Mouse (Mus musculus) liver, embryonic 14.5 days (tissue): ENCODE data around the gene Lekr1.

ENCODE experiments used
- CTCF ChIP-seq: IDR thresholded peaks from 2 replicates; pipeline ENCODE4 v1.5.1; 2016; ENCODE audit warnings: antibody characterized with exemption, low read depth, control low read depth
- EP300 ChIP-seq: IDR thresholded peaks from 2 replicates; pipeline ENCODE4 v1.6.1; 2016; ENCODE audit warnings: antibody characterized with exemption, low read depth

DNA sequence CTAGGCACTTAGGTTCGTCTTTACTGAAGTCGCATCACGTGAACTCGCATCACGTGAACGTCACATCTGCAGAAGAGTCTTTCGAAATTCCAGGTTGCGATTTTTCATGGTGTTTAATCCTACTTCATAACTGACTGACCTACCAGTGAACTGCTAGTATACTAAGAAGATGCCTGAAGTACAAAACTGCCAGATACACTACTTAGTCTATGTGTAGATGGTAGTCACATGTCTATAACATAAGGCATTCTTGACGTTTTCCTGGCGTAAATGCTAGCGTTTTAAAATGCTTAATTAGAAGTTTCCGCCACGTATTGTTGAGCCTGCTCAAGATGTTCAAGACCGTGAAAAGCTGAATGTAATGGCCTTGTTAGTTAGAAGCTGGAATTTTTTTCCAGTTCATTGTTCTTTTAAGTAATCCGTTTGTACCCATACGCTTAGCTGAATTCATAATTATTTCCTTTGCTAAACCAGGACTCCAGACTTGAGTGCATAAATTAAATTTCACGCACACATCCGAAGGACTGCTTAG is 7.9 kb upstream of the Lekr1 start:
- TF ChIP-seq CTCF (no peak), EP300 (no peak)
